Mouse (Mus musculus) bone marrow, adult 2 months (tissue): Measurements from ENCODE around the gene Kazald1. TPM values are rescaled to one million over a fixed set of nuclear protein-coding genes. Genes with fewer than 3 reads are reported as not detected.

ENCODE experiments used
- H3K27ac ChIP-seq: fragments of 200-500 bp; 2 replicates; pipeline ENCODE4 v1.5.1; 2012; ENCODE audit warnings: low read depth, mild to moderate bottlenecking, control low read depth, inconsistent platforms, low read length; ENCODE audit not compliant: control insufficient read depth, poor library complexity, insufficient read depth
- H3K4me1 ChIP-seq: fragments of 200-500 bp; 2 replicates; pipeline ENCODE4 v1.6.1; 2011; ENCODE audit warnings: low read length; ENCODE audit not compliant: control insufficient read depth, insufficient read depth
- H3K4me3 ChIP-seq: fragments of 200-500 bp; replicated peaks from 2 replicates; pipeline ENCODE3; 2011; ENCODE audit warnings: mild to moderate bottlenecking, low read depth, low read length, control low read depth; ENCODE audit not compliant: control insufficient read depth
- CTCF ChIP-seq: fragments of 200-500 bp; IDR thresholded peaks from 2 replicates; pipeline ENCODE4 v1.5.1; 2011; ENCODE audit warnings: low read length, control low read depth; ENCODE audit not compliant: control insufficient read depth, insufficient read depth
- POLR2A ChIP-seq: fragments of 200-500 bp; IDR thresholded peaks from 2 replicates; pipeline ENCODE4 v1.6.1; 2011; ENCODE audit warnings: low read depth, mild to moderate bottlenecking, control low read depth, low read length, borderline replicate concordance; ENCODE audit not compliant: control insufficient read depth
- WGBS: fragments of 180-500 bp; shearing (Covaris S2); methylation state at CpG from one replicate; pipeline ENCODE4 v1.1.7; 2018; 5-methylcytosine and 5-hydroxymethylcytosine counted together
- polyA plus RNA-seq: library from polyadenylated mRNA; stranded (reverse); fragments of >200 nt; gene quantifications from 2 replicates; pipeline ENCODE4 v1.2.4, GENCODE M21; 2011; ENCODE audit warnings: low replicate concordance; ENCODE audit not compliant: missing spikeins, insufficient read depth, insufficient read length

Gene Kazald1
- polyA plus RNA-seq, 1 experiment = 2.2 TPM

GRCm38 (mm10) chr19:45065226-45065625 lies 9.8 kb upstream of the Kazald1 start:
- TF ChIP-seq CTCF (no peak), POLR2A (no peak)
- H3K4me1 ChIP-seq = no peaks in the 10 kb centered on the region
- H3K27ac ChIP-seq = no peak overlapping the region
- no peak overlapping the region for H3K4me3 ChIP-seq
- WGBS = 67% methylated on average over 21 of the region's 21 CpGs

- 84% methylated on average over 17 of the region's 17 CpGs for WGBS
- no peak overlapping the region for H3K27ac ChIP-seq
- no peaks in the 10 kb centered on the region for H3K4me1 ChIP-seq
- no peak overlapping the region for H3K4me3 ChIP-seq
- TF ChIP-seq CTCF = no peak
- no peak for TF ChIP-seq POLR2A
Measured at GRCm38 (mm10) chr19:45067170-45067569, 7.9 kb upstream of the Kazald1 start.

- no peaks in the 10 kb centered on the region for H3K4me1 ChIP-seq
- H3K27ac ChIP-seq = no peak overlapping the region
- WGBS = 52% methylated on average over 7 of the region's 7 CpGs
- TF ChIP-seq POLR2A (no peak), CTCF (no peak)
- H3K4me3 ChIP-seq = no peak overlapping the region
Measured at GRCm38 (mm10) chr19:45067758-45068510, 7.1 kb upstream of the Kazald1 start.

- 4% methylated on average over 20 of the region's 20 CpGs for WGBS
- H3K27ac ChIP-seq = no peak overlapping the region
- peak overlapping the region; percentile 78 for H3K4me3 ChIP-seq
- H3K4me1 ChIP-seq = peaks cover 1% of the 10 kb centered on the region; the same call in 1 of the 2 replicates
- TF ChIP-seq CTCF = peak; percentile 92
- TF ChIP-seq POLR2A = no peak
Measured at GRCm38 (mm10) chr19:45073871-45074542, 1.0 kb upstream of the Kazald1 start.

- H3K27ac ChIP-seq = peak overlapping the region; percentile 28
- H3K4me3 ChIP-seq = peak overlapping the region; percentile 78
- TF ChIP-seq POLR2A = no peak
- 0 out of 2 replicates have a peak, but pooled peaks have one; percentile 12 for TF ChIP-seq CTCF
- WGBS = 1% methylated on average over 32 of the region's 32 CpGs
- H3K4me1 ChIP-seq = peaks cover 1% of the 10 kb centered on the region; the same call in 1 of the 2 replicates
Measured at GRCm38 (mm10) chr19:45075323-45076035, 438 bp downstream of the Kazald1 start.

- Histone ChIP-seq H3K4me1 (peaks cover 1% of the 10 kb centered on the region; the same call in 1 of the 2 replicates), H3K4me3 (peak overlapping the region; percentile 41), H3K27ac (no peak overlapping the region)
- no peak for TF ChIP-seq CTCF
- TF ChIP-seq POLR2A = no peak
- 18% methylated on average over 17 of the region's 17 CpGs for WGBS
Measured at GRCm38 (mm10) chr19:45076036-45076575, 1.1 kb downstream of the Kazald1 start.

GRCm38 (mm10) chr19:45076586-45077510 lies 1.8 kb downstream of the Kazald1 start:
- Histone ChIP-seq H3K4me3 (peak overlapping the region; percentile 46), H3K4me1 (peaks cover 1% of the 10 kb centered on the region; the same call in 1 of the 2 replicates), H3K27ac (no peak overlapping the region; the same call in 1 of the 2 replicates)
- TF ChIP-seq CTCF (peak; percentile 48), POLR2A (no peak)
- under 1% methylated on average over 62 of the region's 62 CpGs for WGBS
